Mouse (Mus musculus) natural killer cell, adult 2 months (primary cell): ENCODE measurements around the gene Nlrp1b.

Experiments
- DNase-seq, 2 experiments: peaks; one replicate each; pipeline ENCODE4 v3.0.0; 2022; ENCODE audit warnings: low spot score in 2 of 2

Gene Nlrp1b

DNA sequence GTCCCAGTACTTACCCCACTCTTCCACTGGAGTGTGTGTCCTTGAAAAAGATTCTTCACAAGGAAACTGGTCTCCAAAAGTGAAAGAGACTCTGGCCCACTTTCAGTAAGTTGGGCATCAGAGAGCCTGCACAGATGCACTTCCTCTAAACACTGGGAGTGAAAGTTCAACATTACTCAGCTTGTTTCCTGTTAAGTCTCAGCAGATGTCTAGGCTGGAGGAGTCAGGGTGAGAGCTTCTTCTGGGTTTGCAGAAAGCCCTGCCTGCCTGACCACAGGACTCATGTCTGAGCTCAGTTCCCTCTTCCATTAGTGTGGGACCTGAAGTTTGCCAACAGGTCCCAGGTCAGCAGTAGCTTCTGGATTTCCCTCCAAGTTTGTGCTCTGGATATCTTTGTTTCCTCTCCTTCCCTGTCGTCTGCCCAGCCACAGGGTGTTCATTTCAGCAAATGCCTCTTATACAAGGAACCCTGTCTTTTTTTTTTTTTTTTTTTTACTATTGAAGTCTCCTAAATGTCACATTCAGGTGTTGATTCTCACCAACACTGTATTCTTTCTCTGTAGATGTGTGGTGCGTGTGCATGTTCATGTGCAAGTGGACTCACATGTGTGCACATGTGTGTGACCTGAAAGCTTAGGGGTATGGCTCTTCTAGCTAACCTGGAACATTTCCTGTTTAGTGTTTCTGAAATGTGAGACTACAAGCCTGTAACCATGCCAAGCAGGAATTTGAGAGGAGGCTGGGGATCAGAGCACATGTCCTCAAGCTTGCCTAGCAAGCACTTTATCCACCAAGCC, at the start of gene Nlrp1b:
Gene Nlrp1b (minus strand): TSS at position 50 of the 797 bp plus-strand sequence.
- DNase-seq: no peak

DNA sequence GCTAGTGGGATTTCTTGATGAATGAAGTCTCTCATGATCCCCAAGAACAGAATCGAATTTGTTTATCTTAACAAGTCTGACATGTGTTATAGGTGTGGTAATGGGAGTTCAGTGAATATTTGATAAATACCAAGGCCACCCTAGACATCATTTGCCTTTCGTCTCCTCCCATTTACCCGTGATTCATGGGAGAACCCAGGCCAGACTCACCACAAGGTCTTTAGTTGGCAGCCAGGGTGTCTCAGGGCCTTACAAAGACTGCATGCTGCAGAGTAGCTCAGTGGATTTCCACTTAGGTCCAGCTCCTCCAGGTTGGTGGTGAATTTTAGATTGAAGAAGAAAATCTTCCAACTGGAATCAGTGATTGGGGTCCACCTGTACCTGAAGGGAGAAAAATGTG, 30.5 kb upstream of the Nlrp1b start:
- no peak for DNase-seq

GRCm38 (mm10) chr11:71251333-71251732, 20.8 kb upstream of the Nlrp1b start:
- DNase-seq: no peak

GRCm38 (mm10) chr11:71224614-71225013, 5.9 kb downstream of the Nlrp1b start:
- no peak for DNase-seq

DNA sequence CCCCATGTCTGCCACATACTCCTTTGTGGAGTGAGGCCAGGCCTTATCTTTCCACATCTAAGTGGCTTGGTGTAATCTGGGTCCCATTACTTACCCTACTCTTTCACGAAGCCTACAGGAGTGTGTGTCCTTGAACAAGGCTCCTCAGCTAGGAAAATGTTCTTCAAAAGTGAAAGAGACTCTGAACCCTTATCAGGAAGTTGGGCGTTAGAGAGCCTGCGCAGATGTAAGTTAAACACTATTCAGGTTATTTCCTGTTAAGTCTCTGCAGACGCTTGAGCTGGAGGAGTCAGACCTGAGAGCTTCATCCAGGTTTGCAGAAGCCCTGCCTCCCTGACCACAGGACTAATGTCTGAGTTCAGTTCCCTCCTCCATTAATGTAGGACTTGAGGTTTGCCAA, 27.8 kb downstream of the Nlrp1b start:
- DNase-seq: peak; percentile 11 to 19

- DNase-seq: no peak
Measured at GRCm38 (mm10) chr11:71199349-71199748, 31.2 kb downstream of the Nlrp1b start.

DNA sequence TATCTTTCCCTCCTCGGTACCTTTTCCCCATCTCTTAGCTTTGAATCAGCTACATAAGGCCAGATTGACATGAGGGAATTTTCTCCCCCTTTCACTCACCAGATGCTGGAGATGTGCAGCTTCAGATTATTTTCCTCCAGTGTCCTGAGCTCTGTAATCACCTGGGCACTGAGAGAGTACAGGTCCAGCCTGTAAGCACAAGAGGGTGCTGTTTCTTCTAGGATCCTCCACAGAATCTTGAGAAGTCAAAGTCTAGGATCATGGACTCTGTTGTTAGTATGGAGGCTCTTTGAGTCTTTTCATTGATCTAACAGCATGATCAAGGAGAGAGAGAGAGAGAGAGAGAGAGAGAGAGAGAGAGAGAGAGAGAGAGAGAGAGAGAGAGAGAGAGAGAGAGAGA, 60.9 kb downstream of the Nlrp1b start:
- DNase-seq: no peak

DNA sequence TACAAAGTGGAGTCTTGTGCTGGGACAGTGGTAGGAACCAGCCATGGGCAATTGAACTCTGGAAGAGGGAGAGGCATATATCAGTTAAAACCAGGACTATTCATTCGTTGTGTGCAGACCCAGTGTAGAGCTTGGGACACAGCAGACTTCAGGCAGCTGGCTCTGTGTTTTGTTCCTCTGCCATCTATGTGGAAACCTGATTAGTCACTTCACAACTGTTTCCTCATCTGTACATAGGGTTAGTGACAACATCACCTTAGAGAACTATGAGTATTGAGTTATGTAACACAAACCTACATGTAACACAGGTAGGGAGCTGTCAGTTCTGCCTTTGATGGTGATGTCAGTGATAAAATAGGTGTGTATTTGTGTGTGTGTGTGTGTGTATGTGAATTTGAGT, 66.4 kb downstream of the Nlrp1b start:
- no peak for DNase-seq

DNA sequence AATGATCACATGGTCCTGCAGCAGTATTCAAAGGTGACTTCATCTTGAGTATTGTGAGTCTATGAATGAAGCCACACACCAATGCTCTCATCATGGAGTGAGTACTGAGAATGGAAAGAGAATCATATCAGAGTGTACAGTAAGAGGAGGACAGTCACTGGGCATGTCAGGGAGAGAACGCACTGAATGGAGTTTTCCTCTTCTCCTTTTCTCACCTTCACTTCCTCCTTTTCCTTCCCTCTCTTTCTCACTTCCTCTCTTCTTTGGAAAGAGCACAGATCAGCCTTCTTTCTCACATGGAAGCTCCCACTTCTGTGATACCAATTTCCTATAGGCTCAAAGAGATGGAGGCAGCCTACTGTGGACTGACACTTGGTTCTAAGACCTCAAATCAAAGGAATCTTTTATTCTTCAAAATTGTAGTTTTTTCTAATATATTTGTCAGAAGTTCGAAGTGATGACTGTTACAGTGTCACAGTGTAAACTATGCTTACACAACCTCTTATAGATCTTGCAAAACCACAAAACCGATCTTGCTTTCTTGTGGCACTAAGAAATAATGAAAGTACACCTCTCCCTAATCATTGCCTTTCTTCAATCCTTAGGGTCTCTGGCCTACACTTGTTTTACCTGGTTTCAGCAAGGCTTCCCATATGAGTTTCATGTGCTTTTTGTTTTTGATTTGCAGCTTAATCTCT, 70.9 kb downstream of the Nlrp1b start:
- no peak for DNase-seq

DNA sequence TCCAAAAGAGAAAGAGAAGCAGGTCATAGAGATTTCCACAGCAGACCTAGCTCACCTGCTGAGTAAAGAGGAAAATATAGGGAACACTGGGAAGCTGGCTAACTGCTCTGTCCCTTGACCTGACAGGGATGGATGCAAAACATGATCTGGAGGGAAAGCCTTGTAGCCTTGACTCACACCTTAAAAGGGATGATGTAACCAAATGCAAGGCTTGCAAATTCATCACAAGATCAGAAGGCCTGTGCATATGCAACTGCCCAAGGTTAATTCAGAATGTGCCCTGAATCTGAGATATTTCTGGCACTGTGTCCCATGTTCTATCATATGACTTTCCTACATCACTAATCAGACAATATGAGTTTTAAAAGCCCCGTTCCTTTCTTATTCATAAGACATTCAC, 75.3 kb downstream of the Nlrp1b start:
- no peak for DNase-seq

DNA sequence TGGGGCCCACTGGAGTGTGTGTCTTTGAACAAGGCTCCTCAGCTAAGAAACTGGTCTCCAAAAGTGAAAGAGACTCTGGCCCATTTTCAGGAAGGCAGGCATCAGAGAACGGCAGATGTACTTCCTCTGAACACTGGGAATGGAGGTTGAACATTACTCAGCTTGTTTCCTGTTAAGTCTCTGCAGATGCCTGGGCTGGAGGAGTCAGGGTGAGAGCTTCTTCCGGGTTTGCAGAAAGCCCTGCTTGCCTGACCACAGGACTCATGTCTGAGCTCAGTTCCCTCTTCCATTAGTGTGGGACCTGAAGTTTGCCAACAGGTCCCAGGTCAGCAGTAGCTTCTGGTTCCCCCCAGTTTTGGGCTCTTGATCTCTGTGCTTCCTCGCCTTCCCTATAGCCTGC, 85.9 kb downstream of the Nlrp1b start, which contains the start of gene Nlrp1a:
Gene Nlrp1a (minus strand): TSS at position 44 of the 400 bp plus-strand sequence.
- DNase-seq: no peak

GRCm38 (mm10) chr11:71142031-71142430, 88.5 kb downstream of the Nlrp1b start:
- DNase-seq: no peak

GRCm38 (mm10) chr11:71107128-71107527, 123.4 kb downstream of the Nlrp1b start:
- no peak for DNase-seq

DNA sequence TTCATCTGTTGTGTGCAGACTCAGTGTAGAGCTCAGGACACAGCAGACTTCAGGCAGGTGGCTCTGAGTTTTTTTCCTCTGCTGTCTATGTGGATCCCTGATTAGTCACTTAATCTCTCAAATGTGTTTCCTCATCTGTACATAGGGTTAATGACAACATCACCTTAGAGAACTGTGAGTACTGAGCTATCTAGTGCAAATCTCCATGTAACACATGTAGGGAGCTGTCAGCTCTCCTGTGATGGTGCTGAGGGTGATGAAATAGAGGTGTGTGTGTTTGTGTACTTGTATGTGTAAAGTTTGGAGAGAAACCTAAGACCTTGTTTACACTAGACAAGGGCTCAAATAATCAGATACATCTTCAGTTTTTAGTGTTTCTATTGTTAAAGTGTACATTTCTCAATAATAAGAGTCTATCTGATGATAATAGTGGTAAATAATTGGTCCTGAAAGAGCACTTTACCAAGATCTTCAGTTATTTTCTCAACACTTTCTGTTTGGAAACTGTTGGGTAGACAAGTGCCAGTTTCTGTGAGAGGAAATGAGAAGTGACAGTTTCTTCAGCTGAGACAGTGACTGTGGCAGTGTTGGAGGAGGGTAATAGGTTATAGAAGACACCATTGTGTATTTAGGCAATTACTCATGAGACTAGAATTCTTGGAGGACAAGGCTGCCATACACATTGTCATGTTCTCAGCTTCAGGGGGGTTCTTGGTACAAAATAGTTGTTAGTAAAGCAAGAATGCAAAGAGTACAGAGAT, 124.1 kb downstream of the Nlrp1b start:
- no peak for DNase-seq

- DNase-seq: no peak
Measured at GRCm38 (mm10) chr11:71103931-71104330, 126.6 kb downstream of the Nlrp1b start.
